ENCODE assay signal across 8 mouse cellular contexts in genomic region chr15:62106518-62106975, GRCm38 (mm10).
A peak's percentile ranks its signal among the peaks of the same experiment; 100 is the strongest.
DNase-seq lines count a peak whose midpoint lies in the region; ATAC-seq and TF ChIP-seq lines count a peak whose summit lies in the region.

No protein-coding gene starts in this region.

- no peaks in the 10 kb centered on the region for H3K27me3 ChIP-seq in lung, embryonic 14.5 days (ENCODE audit: insufficient read depth, low read length)
- no peaks in the 10 kb centered on the region for H3K27me3 ChIP-seq in neural tube, embryonic 15.5 days (replicated peaks)

- H3K36me3 ChIP-seq in lung, embryonic 14.5 days (ENCODE audit: insufficient read depth), result no peaks in the 10 kb centered on the region
- H3K36me3 ChIP-seq in neural tube, embryonic 15.5 days, result no peaks in the 10 kb centered on the region

- H3K9ac ChIP-seq in lung, embryonic 14.5 days, result no peak overlapping the region
- no peak overlapping the region for H3K9ac ChIP-seq in neural tube, embryonic 15.5 days (replicated peaks)

- intact Hi-C loops in heart, postnatal 36 days (cut with DNase I), result loop anchor here (10.0 kb wide), 1 partner anchor 952 kb away; no protein-coding TSS in a partner anchor

- H3K9me3 ChIP-seq in lung, embryonic 14.5 days (ENCODE audit: low read depth, low read length), result no peaks in the 10 kb centered on the region
- H3K9me3 ChIP-seq in neural tube, embryonic 15.5 days (replicated peaks), result no peaks in the 10 kb centered on the region

- WGBS in lung, embryonic 14.5 days, result 4% methylated on average over 5 of the region's 5 CpGs
- 16% methylated on average over 5 of the region's 5 CpGs for WGBS in neural tube, embryonic 15.5 days

- peak; percentile 58 for TF ChIP-seq CTCF in lung, embryonic 14.5 days (IDR thresholded peaks at IDR 0.05; ENCODE audit: low read depth)

- peak overlapping the region; percentile 66 for H3K27ac ChIP-seq in lung, embryonic 14.5 days (ENCODE audit: low read depth)
- no peak overlapping the region; the same call in 1 of the 2 replicates for H3K27ac ChIP-seq in neural tube, embryonic 15.5 days (replicated peaks)

- no peak overlapping the region for H3K4me3 ChIP-seq in lung, embryonic 14.5 days (ENCODE audit: low read depth, low read length)
- H3K4me3 ChIP-seq in neural tube, embryonic 15.5 days (replicated peaks), result no peak overlapping the region

- peaks cover 19% of the 10 kb centered on the region for H3K4me1 ChIP-seq in lung, embryonic 14.5 days (ENCODE audit: insufficient read depth)
- peaks cover 12% of the 10 kb centered on the region; the same call in 1 of the 2 replicates for H3K4me1 ChIP-seq in neural tube, embryonic 15.5 days

- peak; percentile 95 for DNase-seq in ES-CJ7 (ENCODE audit: low read depth, low spot score)
- peak; percentile 74 for DNase-seq in cerebellum, adult 11-12 months
- peak; percentile 48 for DNase-seq in forelimb bud, embryonic 11.5 days (ENCODE audit: low read depth, low spot score)
- peak; percentile 85 to 90 for DNase-seq in heart, postnatal 36 days
- peak; percentile 58 to 59 for DNase-seq in layer of hippocampus, adult 8-10 months (ENCODE audit: low spot score in 2 of 2)
- peak; percentile 96 for DNase-seq in lung, embryonic 14.5 days
- peak; percentile 81 for DNase-seq in testis, postnatal 14 days (ENCODE audit: low spot score)

- peak; percentile 87 for ATAC-seq in lung, embryonic 14.5 days (ENCODE audit: insufficient read depth)
- ATAC-seq in neural tube, embryonic 15.5 days (ENCODE audit: low FRiP score), result peak; percentile 67; the same call in 1 of the 2 replicates

- H3K4me2 ChIP-seq in lung, embryonic 14.5 days, result no peak overlapping the region
- H3K4me2 ChIP-seq in neural tube, embryonic 15.5 days, result no peak overlapping the region
